Mouse (Mus musculus): ENCODE results near the gene Tgfb3. TPM values are rescaled to one million over a fixed set of nuclear protein-coding genes. Genes with fewer than 3 reads are reported as not detected.
A peak's percentile ranks its signal among the peaks of the same experiment; 100 is the strongest.

Tgfb3 gene
- polyA plus RNA-seq (2015; fragmentation: Nextera tagmentation; extraction: Ambion mirVana) = 4.0 and 4.1 TPM in 2 replicates

GRCm38 (mm10) chr12:86078553-86079201, at the start of gene Tgfb3:
TSS of gene Tgfb3 (minus strand) at chr12:86079041.
- H3K36me3 ChIP-seq (ENCODE audit: control insufficient read depth, insufficient read depth, low read length) = no peaks in the 10 kb centered on the region
- H3K4me1 ChIP-seq (ENCODE audit: control insufficient read depth, insufficient read depth, low read length) = peaks cover 21% of the 10 kb centered on the region
- H3K27ac ChIP-seq (ENCODE audit: low read length) = peak within 1 kb of the TSS; percentile 43
- H3K9me3 ChIP-seq (replicated peaks; ENCODE audit: control insufficient read depth, low read length, poor library complexity, severe bottlenecking) = no peaks in the 10 kb centered on the region
- H3K9ac ChIP-seq (ENCODE audit: low read depth, low read length) = peak within 1 kb of the TSS; percentile 70
- peak within 1 kb of the TSS; percentile 55 for H3K4me3 ChIP-seq (ENCODE audit: low read depth, low read length)
- WGBS = 0% methylated on average over 25 of the region's 25 CpGs
- H3K27me3 ChIP-seq (ENCODE audit: control insufficient read depth, insufficient read depth, low read depth, low read length) = peaks cover 2% of the 10 kb centered on the region; the same call in 1 of the 2 replicates
- peak; percentile 47 for ATAC-seq
- peak within 1 kb of the TSS; percentile 97 for H3K4me2 ChIP-seq (ENCODE audit: low read length)

GRCm38 (mm10) chr12:86128122-86128521, 49.3 kb upstream of the Tgfb3 start:
- Histone ChIP-seq H3K27ac (ENCODE audit: low read length) (no peak overlapping the region), H3K4me1 (ENCODE audit: control insufficient read depth, insufficient read depth, low read length) (no peaks in the 10 kb centered on the region), H3K4me3 (ENCODE audit: low read depth, low read length) (no peak overlapping the region), H3K27me3 (ENCODE audit: control insufficient read depth, insufficient read depth, low read depth, low read length) (no peaks in the 10 kb centered on the region), H3K9ac (ENCODE audit: low read depth, low read length) (no peak overlapping the region), H3K4me2 (ENCODE audit: low read length) (no peak overlapping the region), H3K9me3 (replicated peaks; ENCODE audit: control insufficient read depth, low read length, poor library complexity, severe bottlenecking) (no peaks in the 10 kb centered on the region), H3K36me3 (ENCODE audit: control insufficient read depth, insufficient read depth, low read length) (no peaks in the 10 kb centered on the region)
- no peak for ATAC-seq
- WGBS = 83% methylated on average over 6 of the region's 6 CpGs

GRCm38 (mm10) chr12:86124016-86124415, 45.2 kb upstream of the Tgfb3 start:
- no peak for ATAC-seq
- no peak overlapping the region for H3K4me2 ChIP-seq (ENCODE audit: low read length)
- H3K4me3 ChIP-seq (ENCODE audit: low read depth, low read length) = no peak overlapping the region
- H3K27ac ChIP-seq (ENCODE audit: low read length) = no peak overlapping the region
- H3K9ac ChIP-seq (ENCODE audit: low read depth, low read length) = no peak overlapping the region
- no peaks in the 10 kb centered on the region for H3K9me3 ChIP-seq (replicated peaks; ENCODE audit: control insufficient read depth, low read length, poor library complexity, severe bottlenecking)
- H3K4me1 ChIP-seq (ENCODE audit: control insufficient read depth, insufficient read depth, low read length) = no peaks in the 10 kb centered on the region
- WGBS = 92% methylated on average over 6 of the region's 6 CpGs
- H3K36me3 ChIP-seq (ENCODE audit: control insufficient read depth, insufficient read depth, low read length) = no peaks in the 10 kb centered on the region
- no peaks in the 10 kb centered on the region for H3K27me3 ChIP-seq (ENCODE audit: control insufficient read depth, insufficient read depth, low read depth, low read length)

GRCm38 (mm10) chr12:86116295-86116835, 37.5 kb upstream of the Tgfb3 start:
- 0 out of 2 replicates have a peak overlapping the region, but pooled peaks have one; percentile 11 for H3K9ac ChIP-seq (ENCODE audit: low read depth, low read length)
- H3K27me3 ChIP-seq (ENCODE audit: control insufficient read depth, insufficient read depth, low read depth, low read length) = no peaks in the 10 kb centered on the region
- 73% methylated on average over 15 of the region's 15 CpGs for WGBS
- H3K4me2 ChIP-seq (ENCODE audit: low read length) = no peak overlapping the region
- no peak overlapping the region for H3K27ac ChIP-seq (ENCODE audit: low read length)
- H3K36me3 ChIP-seq (ENCODE audit: control insufficient read depth, insufficient read depth, low read length) = no peaks in the 10 kb centered on the region; the same call in 1 of the 2 replicates
- 0 out of 2 replicates have a peak, but pooled peaks have one; percentile 17 for ATAC-seq
- peaks cover 3% of the 10 kb centered on the region; the same call in 1 of the 2 replicates for H3K4me1 ChIP-seq (ENCODE audit: control insufficient read depth, insufficient read depth, low read length)
- no peaks in the 10 kb centered on the region for H3K9me3 ChIP-seq (replicated peaks; ENCODE audit: control insufficient read depth, low read length, poor library complexity, severe bottlenecking)
- H3K4me3 ChIP-seq (ENCODE audit: low read depth, low read length) = no peak overlapping the region

- Histone ChIP-seq H3K4me1 (ENCODE audit: control insufficient read depth, insufficient read depth, low read length) (no peaks in the 10 kb centered on the region), H3K4me3 (ENCODE audit: low read depth, low read length) (no peak overlapping the region), H3K36me3 (ENCODE audit: control insufficient read depth, insufficient read depth, low read length) (no peaks in the 10 kb centered on the region; the same call in 1 of the 2 replicates), H3K9me3 (replicated peaks; ENCODE audit: control insufficient read depth, low read length, poor library complexity, severe bottlenecking) (no peaks in the 10 kb centered on the region), H3K27me3 (ENCODE audit: control insufficient read depth, insufficient read depth, low read depth, low read length) (no peaks in the 10 kb centered on the region), H3K9ac (ENCODE audit: low read depth, low read length) (no peak overlapping the region), H3K4me2 (ENCODE audit: low read length) (no peak overlapping the region), H3K27ac (ENCODE audit: low read length) (no peak overlapping the region)
- no peak for ATAC-seq
- WGBS = 91% methylated on average over 2 of the region's 2 CpGs
These were observed 31.8 kb upstream of the Tgfb3 start for GRCm38 (mm10) chr12:86110637-86111036.

GRCm38 (mm10) chr12:86109531-86109930, 30.7 kb upstream of the Tgfb3 start:
- 86% methylated on average over 4 of the region's 4 CpGs for WGBS
- no peaks in the 10 kb centered on the region for H3K9me3 ChIP-seq (replicated peaks; ENCODE audit: control insufficient read depth, low read length, poor library complexity, severe bottlenecking)
- ATAC-seq = no peak
- no peaks in the 10 kb centered on the region; the same call in 1 of the 2 replicates for H3K4me1 ChIP-seq (ENCODE audit: control insufficient read depth, insufficient read depth, low read length)
- no peak overlapping the region for H3K4me3 ChIP-seq (ENCODE audit: low read depth, low read length)
- no peaks in the 10 kb centered on the region; the same call in 1 of the 2 replicates for H3K36me3 ChIP-seq (ENCODE audit: control insufficient read depth, insufficient read depth, low read length)
- no peak overlapping the region for H3K4me2 ChIP-seq (ENCODE audit: low read length)
- no peaks in the 10 kb centered on the region for H3K27me3 ChIP-seq (ENCODE audit: control insufficient read depth, insufficient read depth, low read depth, low read length)
- H3K27ac ChIP-seq (ENCODE audit: low read length) = no peak overlapping the region
- no peak overlapping the region for H3K9ac ChIP-seq (ENCODE audit: low read depth, low read length)

- no peak overlapping the region for H3K27ac ChIP-seq (ENCODE audit: low read length)
- no peaks in the 10 kb centered on the region for H3K27me3 ChIP-seq (ENCODE audit: control insufficient read depth, insufficient read depth, low read depth, low read length)
- no peak overlapping the region for H3K4me3 ChIP-seq (ENCODE audit: low read depth, low read length)
- ATAC-seq = no peak
- H3K4me1 ChIP-seq (ENCODE audit: control insufficient read depth, insufficient read depth, low read length) = peaks cover 12% of the 10 kb centered on the region
- H3K9ac ChIP-seq (ENCODE audit: low read depth, low read length) = no peak overlapping the region
- 86% methylated on average over 7 of the region's 7 CpGs for WGBS
- no peaks in the 10 kb centered on the region; the same call in 1 of the 2 replicates for H3K36me3 ChIP-seq (ENCODE audit: control insufficient read depth, insufficient read depth, low read length)
- H3K4me2 ChIP-seq (ENCODE audit: low read length) = no peak overlapping the region
- no peaks in the 10 kb centered on the region for H3K9me3 ChIP-seq (replicated peaks; ENCODE audit: control insufficient read depth, low read length, poor library complexity, severe bottlenecking)
These were observed 28.8 kb upstream of the Tgfb3 start for GRCm38 (mm10) chr12:86107645-86108044.

GRCm38 (mm10) chr12:86106086-86106485, 27.2 kb upstream of the Tgfb3 start:
- H3K9me3 ChIP-seq (replicated peaks; ENCODE audit: control insufficient read depth, low read length, poor library complexity, severe bottlenecking) = no peaks in the 10 kb centered on the region
- H3K9ac ChIP-seq (ENCODE audit: low read depth, low read length) = no peak overlapping the region
- ATAC-seq = no peak
- no peaks in the 10 kb centered on the region for H3K36me3 ChIP-seq (ENCODE audit: control insufficient read depth, insufficient read depth, low read length)
- peaks cover 12% of the 10 kb centered on the region for H3K4me1 ChIP-seq (ENCODE audit: control insufficient read depth, insufficient read depth, low read length)
- no peak overlapping the region for H3K4me2 ChIP-seq (ENCODE audit: low read length)
- no peak overlapping the region for H3K27ac ChIP-seq (ENCODE audit: low read length)
- WGBS = 91% methylated on average over 9 of the region's 9 CpGs
- no peak overlapping the region for H3K4me3 ChIP-seq (ENCODE audit: low read depth, low read length)
- H3K27me3 ChIP-seq (ENCODE audit: control insufficient read depth, insufficient read depth, low read depth, low read length) = no peaks in the 10 kb centered on the region

- Histone ChIP-seq H3K36me3 (ENCODE audit: control insufficient read depth, insufficient read depth, low read length) (no peaks in the 10 kb centered on the region), H3K27me3 (ENCODE audit: control insufficient read depth, insufficient read depth, low read depth, low read length) (no peaks in the 10 kb centered on the region), H3K4me2 (ENCODE audit: low read length) (no peak overlapping the region), H3K4me1 (ENCODE audit: control insufficient read depth, insufficient read depth, low read length) (peaks cover 12% of the 10 kb centered on the region), H3K9me3 (replicated peaks; ENCODE audit: control insufficient read depth, low read length, poor library complexity, severe bottlenecking) (no peaks in the 10 kb centered on the region), H3K9ac (ENCODE audit: low read depth, low read length) (no peak overlapping the region), H3K4me3 (ENCODE audit: low read depth, low read length) (no peak overlapping the region), H3K27ac (ENCODE audit: low read length) (no peak overlapping the region)
- no peak for ATAC-seq
- WGBS = 71% methylated on average over 7 of the region's 10 CpGs
These were observed 26.7 kb upstream of the Tgfb3 start for GRCm38 (mm10) chr12:86105546-86105945.

Measured in midbrain, embryonic 16.5 days (tissue).